Mouse (Mus musculus): Measurements from ENCODE around the gene Gm20747.
"Not testable (repeated sequence)": the region's sequence is repeated elsewhere in the genome, so short reads cannot be mapped to it uniquely, and the experiment has no call there.

Gm20747 gene

DNA sequence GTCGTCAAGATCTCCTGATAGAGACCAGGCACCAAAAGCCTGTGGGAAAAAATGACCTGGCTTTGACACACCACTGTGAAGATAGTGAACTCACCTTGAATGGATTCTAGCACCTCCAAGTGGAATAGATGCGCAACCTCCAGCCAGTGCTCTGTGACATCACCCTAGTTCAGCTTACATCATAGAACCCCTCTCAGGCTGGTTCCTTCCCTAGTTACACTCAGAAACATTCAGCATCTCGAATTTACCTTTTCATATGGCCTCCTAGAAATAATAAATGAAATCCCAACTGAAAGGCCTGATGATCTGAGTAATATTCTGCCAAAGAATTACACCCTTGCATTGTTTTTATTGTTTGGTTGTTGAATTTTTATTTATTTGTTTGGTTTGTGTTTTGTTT lies at the start of gene Gm20747:
Gene Gm20747 (minus strand): TSS at position 101 of the 400 bp plus-strand sequence.
- not testable (repeated sequence) for DNase-seq

Data from thymus, postnatal 4 days (tissue).